Mouse (Mus musculus) embryonic facial prominence, embryonic 11.5 days (tissue): ENCODE results near the gene Pomt2. TPM values are rescaled to one million over a fixed set of nuclear protein-coding genes. Genes with fewer than 3 reads are reported as not detected.

ENCODE experiments used
- ATAC-seq: fragments of 200-750 bp; cut with Nextera tagmentation; replicated peaks from 2 replicates; pipeline ENCODE4 v1.8.0; 2017; ENCODE audit warnings: low read depth; ENCODE audit not compliant: insufficient number of reproducible peaks, low FRiP score, low TSS enrichment
- DNase-seq: peaks from one replicate; pipeline ENCODE4 v3.0.0-alpha.2; 2015; ENCODE audit warnings: low spot score
- H3K27ac ChIP-seq: fragments of 300-500 bp; sonication (generic); replicated peaks from 2 replicates; pipeline ENCODE4 v1.5.1; 2014; ENCODE audit warnings: mild to moderate bottlenecking, low read depth, low read length, control low read depth
- H3K27me3 ChIP-seq: fragments of 300-500 bp; sonication (generic); 2 replicates; pipeline ENCODE4 v1.6.1; 2014; ENCODE audit warnings: mild to moderate bottlenecking, low read length, moderate library complexity, mixed read lengths; ENCODE audit not compliant: control insufficient read depth, insufficient read depth
- H3K36me3 ChIP-seq: fragments of 300-500 bp; sonication (generic); replicated peaks from 2 replicates; pipeline ENCODE4 v1.6.1; 2014; ENCODE audit warnings: low read depth, mild to moderate bottlenecking, low read length, moderate library complexity, mixed read lengths; ENCODE audit not compliant: control insufficient read depth, insufficient read depth
- H3K4me1 ChIP-seq: fragments of 300-500 bp; sonication (generic); 2 replicates; pipeline ENCODE4 v1.6.1; 2014; ENCODE audit warnings: low read length, mixed read lengths; ENCODE audit not compliant: control insufficient read depth, insufficient read depth
- H3K4me2 ChIP-seq: fragments of 300-500 bp; sonication (generic); 2 replicates; pipeline ENCODE4 v1.6.1; 2014; ENCODE audit warnings: low read depth, mild to moderate bottlenecking, control low read depth, low read length, moderate library complexity
- H3K4me3 ChIP-seq: fragments of 300-500 bp; sonication (generic); 2 replicates; pipeline ENCODE4 v1.5.1; 2014; ENCODE audit warnings: low read depth, low read length, control low read depth
- H3K9ac ChIP-seq: fragments of 300-500 bp; sonication (generic); replicated peaks from 2 replicates; pipeline ENCODE4 v1.6.1; 2014; ENCODE audit warnings: mild to moderate bottlenecking, control low read depth, low read length
- H3K9me3 ChIP-seq: fragments of 300-500 bp; sonication (generic); replicated peaks from 2 replicates; pipeline ENCODE4 v1.6.1; 2016; ENCODE audit warnings: mild to moderate bottlenecking, low read length, inconsistent platforms, mixed read lengths; ENCODE audit not compliant: control insufficient read depth
- WGBS: fragments of 180-500 bp; shearing (Covaris S2); extraction: QIAGEN DNeasy Blood & Tissue Kit; methylation state at CpG from one replicate; pipeline ENCODE4 v1.1.7; 2014; 5-methylcytosine and 5-hydroxymethylcytosine counted together
- polyA plus RNA-seq: library from polyadenylated mRNA; unstranded; fragments of >200 nt; fragmentation: Nextera tagmentation; extraction: Ambion mirVana; gene quantifications from 2 replicates; pipeline ENCODE4 v1.2.1, GENCODE M21; 2014

Gene Pomt2
- polyA plus RNA-seq, 1 experiment from 2014 or later: 14.3 TPM

DNA sequence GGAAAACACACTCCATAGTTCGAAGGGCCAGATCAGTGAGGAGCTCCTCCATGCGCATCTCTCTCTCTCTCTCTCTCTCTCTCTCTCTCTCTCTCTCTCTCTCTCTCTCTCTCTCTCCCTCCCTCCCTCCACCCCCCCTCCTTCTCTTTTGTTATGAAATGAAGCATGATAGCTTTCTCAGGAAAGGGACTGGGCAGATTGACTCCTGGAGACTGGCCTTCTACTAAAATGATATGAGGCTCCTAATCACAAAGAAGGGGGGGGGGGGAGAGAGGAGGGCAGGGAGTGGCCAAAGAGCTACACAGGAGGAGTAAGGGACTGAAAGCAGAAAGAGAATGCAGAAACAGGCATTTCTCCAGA is 9.4 kb downstream of the Pomt2 start:
- Histone ChIP-seq H3K4me3 (no peak overlapping the region), H3K4me2 (no peak overlapping the region), H3K4me1 (no peaks in the 10 kb centered on the region), H3K27me3 (no peaks in the 10 kb centered on the region), H3K9ac (no peak overlapping the region), H3K9me3 (no peaks in the 10 kb centered on the region), H3K27ac (no peak overlapping the region), H3K36me3 (no peaks in the 10 kb centered on the region)
- ATAC-seq (no peak), DNase-seq (no peak)
- 48% methylated on average over 2 of the region's 2 CpGs for WGBS

DNA sequence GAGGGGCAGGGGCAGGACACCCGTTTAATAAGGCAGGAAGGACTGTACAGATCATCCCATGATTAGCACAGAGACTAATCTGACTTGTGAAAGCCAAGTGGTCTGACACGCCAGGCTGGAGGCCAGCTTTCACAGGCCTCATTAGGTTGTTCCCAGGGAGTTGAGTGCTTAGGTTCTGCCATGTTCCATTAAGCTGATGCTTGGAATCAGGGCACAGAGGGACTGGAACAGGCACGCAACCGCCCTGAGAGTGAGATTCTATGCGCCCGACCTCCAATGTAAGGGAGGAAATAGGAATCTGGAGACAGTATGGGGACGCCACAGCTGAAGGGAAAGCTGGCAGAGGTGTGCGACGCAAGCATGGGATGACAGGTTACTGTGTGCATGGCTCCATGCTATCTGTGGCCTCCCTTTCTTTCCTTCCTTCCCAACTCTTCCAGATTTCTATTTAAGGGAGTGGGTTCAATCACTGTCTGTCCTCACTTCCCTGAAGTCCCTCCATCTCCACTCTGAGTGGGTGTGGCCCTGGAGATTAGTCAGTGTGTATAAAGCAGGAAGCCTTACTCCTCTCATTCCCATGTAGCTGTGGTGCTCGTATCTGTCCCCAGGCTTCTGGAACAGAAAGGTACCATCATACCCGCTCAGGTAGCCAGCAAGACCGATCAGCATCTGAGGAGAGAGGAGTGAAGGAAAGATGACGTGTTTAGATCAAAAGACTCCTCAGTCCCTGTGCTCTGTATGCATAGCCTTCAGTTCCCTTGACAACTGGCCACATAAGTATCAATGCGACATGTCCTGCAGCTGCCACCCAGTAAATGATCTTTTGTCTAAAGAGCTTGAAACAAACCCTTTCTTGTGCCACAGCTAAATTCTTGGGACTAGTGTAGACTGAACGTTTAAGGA is 10.1 kb downstream of the Pomt2 start:
- H3K9me3 ChIP-seq: no peaks in the 10 kb centered on the region
- H3K27ac ChIP-seq: no peak overlapping the region
- H3K27me3 ChIP-seq: no peaks in the 10 kb centered on the region
- no peaks in the 10 kb centered on the region for H3K4me1 ChIP-seq
- H3K9ac ChIP-seq: no peak overlapping the region
- H3K36me3 ChIP-seq: no peaks in the 10 kb centered on the region
- no peak overlapping the region for H3K4me2 ChIP-seq
- peak; percentile 70; the same call in 1 of the 2 replicates for ATAC-seq
- WGBS: 75% methylated on average over 15 of the region's 15 CpGs
- DNase-seq: no peak
- H3K4me3 ChIP-seq: no peak overlapping the region

DNA sequence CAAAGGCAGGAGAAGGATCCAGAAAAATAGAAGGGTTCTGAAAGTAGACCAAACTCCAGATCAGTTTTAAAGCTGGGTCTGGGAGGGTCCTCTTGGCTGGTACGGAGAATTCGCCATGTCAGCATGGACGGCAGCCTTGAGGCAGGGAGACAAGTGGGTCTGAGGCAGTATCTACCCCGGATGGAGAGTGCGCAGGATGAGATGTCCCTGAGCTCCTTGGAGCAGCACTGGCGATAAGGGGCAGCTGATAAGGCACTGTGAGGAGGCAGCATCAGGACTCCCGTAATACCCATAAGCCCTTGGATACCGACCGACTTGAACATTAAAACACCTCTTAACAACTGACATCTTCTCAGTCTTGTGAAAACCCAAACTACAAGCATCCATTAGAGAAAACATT is 15.0 kb downstream of the Pomt2 start:
- H3K27ac ChIP-seq: no peak overlapping the region
- no peak overlapping the region for H3K4me2 ChIP-seq
- no peaks in the 10 kb centered on the region for H3K9me3 ChIP-seq
- DNase-seq (no peak), ATAC-seq (no peak)
- H3K4me3 ChIP-seq: no peak overlapping the region
- H3K4me1 ChIP-seq: no peaks in the 10 kb centered on the region
- H3K9ac ChIP-seq: no peak overlapping the region
- 92% methylated on average over 9 of the region's 9 CpGs for WGBS
- H3K36me3 ChIP-seq: no peaks in the 10 kb centered on the region; the same call in 1 of the 2 replicates
- no peaks in the 10 kb centered on the region for H3K27me3 ChIP-seq

- no peak overlapping the region for H3K4me3 ChIP-seq
- no peak overlapping the region for H3K4me2 ChIP-seq
- no peaks in the 10 kb centered on the region; the same call in 1 of the 2 replicates for H3K36me3 ChIP-seq
- H3K9ac ChIP-seq: no peak overlapping the region
- no peak overlapping the region for H3K27ac ChIP-seq
- no peaks in the 10 kb centered on the region for H3K4me1 ChIP-seq
- H3K9me3 ChIP-seq: no peaks in the 10 kb centered on the region
- DNase-seq (no peak), ATAC-seq (no peak)
- no peaks in the 10 kb centered on the region for H3K27me3 ChIP-seq
- WGBS: 86% methylated on average over 6 of the region's 6 CpGs
These were observed 15.6 kb downstream of the Pomt2 start for GRCm38 (mm10) chr12:87132210-87132609.

- Histone ChIP-seq H3K27ac (no peak overlapping the region), H3K36me3 (no peaks in the 10 kb centered on the region; the same call in 1 of the 2 replicates), H3K4me3 (no peak overlapping the region), H3K9ac (no peak overlapping the region), H3K4me1 (no peaks in the 10 kb centered on the region), H3K9me3 (no peaks in the 10 kb centered on the region), H3K27me3 (no peaks in the 10 kb centered on the region), H3K4me2 (no peak overlapping the region)
- 68% methylated on average over 3 of the region's 3 CpGs for WGBS
- peak; percentile 43 for DNase-seq
- no peak for ATAC-seq
These were observed 16.1 kb downstream of the Pomt2 start for GRCm38 (mm10) chr12:87131619-87132018.

GRCm38 (mm10) chr12:87131181-87131580 is 16.6 kb downstream of the Pomt2 start:
- Histone ChIP-seq H3K27me3 (no peaks in the 10 kb centered on the region), H3K4me1 (no peaks in the 10 kb centered on the region), H3K9me3 (no peaks in the 10 kb centered on the region), H3K9ac (no peak overlapping the region), H3K4me3 (no peak overlapping the region), H3K27ac (no peak overlapping the region), H3K36me3 (no peaks in the 10 kb centered on the region; the same call in 1 of the 2 replicates), H3K4me2 (no peak overlapping the region)
- no peak for DNase-seq
- no peak for ATAC-seq
- 88% methylated on average over 2 of the region's 2 CpGs for WGBS

DNA sequence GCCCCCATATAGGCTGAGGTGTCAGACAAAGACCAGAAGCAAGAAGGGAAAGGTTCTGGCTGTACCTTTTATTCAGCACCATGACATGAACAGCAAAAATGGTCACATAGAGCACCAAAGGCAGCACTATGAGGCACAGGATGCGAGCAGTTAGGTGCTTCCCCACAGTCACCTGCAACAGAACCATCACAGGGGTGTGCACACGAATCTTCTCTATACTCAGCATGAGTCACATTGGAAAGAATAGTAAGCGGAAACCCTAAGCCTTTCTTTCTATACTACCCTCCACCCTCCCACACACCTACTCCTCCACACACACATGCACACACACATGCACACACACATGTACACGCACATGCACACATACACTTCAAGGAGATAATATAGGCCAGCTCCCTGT is 17.5 kb downstream of the Pomt2 start:
- Histone ChIP-seq H3K27me3 (no peaks in the 10 kb centered on the region), H3K4me3 (no peak overlapping the region), H3K9ac (no peak overlapping the region), H3K4me2 (no peak overlapping the region), H3K27ac (no peak overlapping the region), H3K9me3 (no peaks in the 10 kb centered on the region), H3K36me3 (no peaks in the 10 kb centered on the region; the same call in 1 of the 2 replicates), H3K4me1 (no peaks in the 10 kb centered on the region)
- WGBS: 95% methylated on average over 4 of the region's 4 CpGs
- DNase-seq: no peak
- no peak for ATAC-seq

GRCm38 (mm10) chr12:87127256-87127655 is 20.5 kb downstream of the Pomt2 start:
- Histone ChIP-seq H3K4me2 (no peak overlapping the region), H3K4me1 (no peaks in the 10 kb centered on the region), H3K36me3 (no peaks in the 10 kb centered on the region; the same call in 1 of the 2 replicates), H3K27me3 (no peaks in the 10 kb centered on the region), H3K9ac (no peak overlapping the region), H3K9me3 (no peaks in the 10 kb centered on the region), H3K4me3 (no peak overlapping the region), H3K27ac (no peak overlapping the region)
- 68% methylated on average over 4 of the region's 4 CpGs for WGBS
- ATAC-seq: no peak
- no peak for DNase-seq
